Mouse (Mus musculus): ENCODE results near the gene Zfyve19. TPM values are rescaled to one million over a fixed set of nuclear protein-coding genes. Genes with fewer than 3 reads are reported as not detected.

Gene Zfyve19
- total RNA-seq (2017): 41.5 and 46.1 TPM in 2 replicates

DNA sequence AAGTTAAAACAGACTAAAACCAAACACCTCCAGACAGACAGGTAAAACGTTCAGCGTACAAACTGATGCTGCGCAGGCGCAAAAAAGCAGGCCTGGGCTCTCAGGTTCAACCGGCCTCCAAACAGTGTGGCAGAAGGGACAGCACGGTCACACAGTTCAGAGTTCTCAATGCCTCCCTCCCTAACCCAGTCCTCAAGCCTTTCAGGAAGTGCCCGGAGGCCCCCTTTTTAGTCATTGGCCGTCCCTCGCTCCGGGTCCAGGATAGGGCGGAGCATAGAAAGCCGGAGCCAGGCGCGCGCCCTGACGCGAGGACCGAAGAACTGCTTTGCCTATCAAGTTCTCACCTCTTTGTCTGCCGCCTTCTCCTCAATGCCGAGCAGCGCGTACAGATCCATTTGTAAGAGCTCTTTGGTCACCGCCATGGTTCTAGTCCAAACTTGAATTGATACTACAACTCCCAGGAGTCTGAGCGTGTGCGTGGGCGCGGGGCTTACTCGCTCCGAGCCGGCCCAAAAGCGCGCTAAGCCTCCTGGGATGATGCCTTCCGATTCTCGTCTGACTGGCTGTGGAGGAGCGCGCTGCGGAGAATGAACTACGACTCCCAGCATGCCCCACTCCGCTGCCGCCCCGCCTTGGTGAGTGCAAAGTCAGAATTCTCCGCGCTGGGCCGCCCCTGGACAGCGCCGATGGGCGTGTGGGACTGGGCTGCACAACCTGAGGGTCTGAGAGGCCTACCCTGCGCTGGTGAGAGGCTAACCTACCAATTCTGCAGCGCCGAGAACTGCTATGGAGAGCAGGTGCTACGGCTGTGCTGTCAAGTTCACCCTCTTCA is at the start of gene Zfyve19, which contains the start of gene Dnajc17:
TSS of gene Zfyve19 (plus strand) at position 274 of the 832 bp plus-strand sequence.
TSS of gene Dnajc17 (minus strand) at position 452 of the 832 bp plus-strand sequence.
- peak; percentile 99 for ATAC-seq (ENCODE audit: extremely low read depth, insufficient number of reproducible peaks, low FRiP score, poor library complexity, severe bottlenecking)

- no peak for ATAC-seq (ENCODE audit: extremely low read depth, insufficient number of reproducible peaks, low FRiP score, poor library complexity, severe bottlenecking)
These were observed 47.2 kb upstream of the Zfyve19 start for GRCm38 (mm10) chr2:119161247-119161646.

- no peak for ATAC-seq (ENCODE audit: extremely low read depth, insufficient number of reproducible peaks, low FRiP score, poor library complexity, severe bottlenecking)
These were observed 45.3 kb upstream of the Zfyve19 start for GRCm38 (mm10) chr2:119163135-119163534.

DNA sequence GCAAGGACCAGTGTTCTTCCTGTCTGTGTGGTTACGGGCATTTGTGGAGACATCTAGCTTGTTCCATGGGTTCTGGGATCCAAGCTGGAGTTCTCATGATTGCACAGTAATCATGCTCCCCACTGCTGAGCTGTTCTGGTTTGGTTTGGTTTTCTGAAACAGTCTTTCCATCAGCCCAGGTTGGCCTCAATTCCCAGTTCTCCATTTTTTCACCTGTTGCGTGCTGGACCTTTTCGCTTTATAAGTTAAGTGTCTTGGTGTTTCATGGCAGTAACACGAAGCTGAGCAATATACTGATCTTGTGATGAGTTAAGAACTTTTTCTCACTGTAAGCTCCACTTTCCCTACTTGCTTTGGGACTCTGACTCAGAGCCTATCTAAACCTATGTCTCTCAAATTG is 44.4 kb upstream of the Zfyve19 start:
- ATAC-seq (ENCODE audit: extremely low read depth, insufficient number of reproducible peaks, low FRiP score, poor library complexity, severe bottlenecking): no peak

DNA sequence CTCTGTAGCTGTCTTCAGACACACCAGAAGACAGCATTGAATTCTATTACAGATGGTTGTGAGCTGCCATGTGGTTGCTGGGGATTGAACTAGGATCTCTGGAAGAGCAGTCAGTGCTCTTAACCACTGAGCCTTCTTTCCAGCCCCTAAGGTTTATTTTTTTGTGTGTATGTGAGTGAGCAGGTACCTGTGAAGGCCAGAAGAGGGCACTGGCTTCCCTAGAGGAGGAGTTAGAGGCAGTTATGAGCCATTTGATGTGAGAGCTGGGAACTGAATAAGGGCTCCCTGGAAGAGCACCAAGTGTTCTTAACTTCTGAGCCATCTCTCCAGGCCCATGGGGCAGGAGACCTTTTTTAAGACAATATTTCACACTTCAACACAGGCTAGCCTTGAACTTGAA is 43.0 kb upstream of the Zfyve19 start:
- ATAC-seq (ENCODE audit: extremely low read depth, insufficient number of reproducible peaks, low FRiP score, poor library complexity, severe bottlenecking): no peak

DNA sequence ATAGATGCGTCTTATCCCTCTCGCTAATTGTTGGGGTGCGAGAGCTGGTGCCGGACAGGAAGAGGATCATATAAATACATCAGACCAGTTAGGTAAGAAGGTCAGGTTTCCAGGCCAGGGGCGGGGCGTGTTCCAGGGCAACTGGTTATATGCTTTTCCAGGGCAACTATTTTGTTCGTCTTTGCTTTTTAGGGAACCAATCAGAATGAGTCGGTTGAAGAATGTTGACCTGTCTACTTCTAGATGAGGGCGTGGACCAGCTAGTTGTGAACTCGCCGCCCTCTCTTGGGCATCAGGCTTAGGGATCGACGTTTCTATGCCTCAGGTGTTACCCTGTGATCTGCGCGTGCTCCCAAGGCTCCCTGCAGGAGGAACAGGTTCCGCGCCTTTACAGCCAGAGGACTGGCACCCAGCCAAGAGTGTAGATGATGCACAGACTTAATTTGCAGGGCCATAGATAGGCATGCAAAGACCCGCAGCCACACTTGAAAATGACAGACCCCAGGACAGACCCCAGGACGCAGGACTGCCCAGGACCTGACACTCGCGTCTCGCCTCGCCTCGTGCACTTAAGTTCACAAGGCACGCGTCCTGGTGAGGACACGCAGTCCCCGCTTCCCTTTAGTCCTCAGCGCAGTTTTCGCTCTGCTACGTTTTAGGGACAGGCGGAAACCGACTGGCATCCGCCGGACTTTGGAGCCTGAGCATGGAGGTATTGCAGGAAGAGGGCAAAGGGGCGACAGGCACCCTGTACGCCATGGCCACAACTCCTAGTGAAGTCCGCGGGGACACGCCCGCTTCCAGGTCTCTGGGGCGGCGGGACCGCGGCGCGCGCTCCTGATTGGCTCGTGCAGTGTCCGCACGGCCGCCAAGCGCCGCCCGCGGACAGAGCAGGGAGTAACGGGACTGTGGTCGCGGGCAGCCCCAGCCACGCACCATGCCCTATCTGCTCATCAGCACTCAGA is 41.2 kb upstream of the Zfyve19 start, which contains the start of gene Gchfr:
TSS of gene Gchfr (plus strand) at position 873 of the 965 bp plus-strand sequence.
- ATAC-seq (ENCODE audit: extremely low read depth, insufficient number of reproducible peaks, low FRiP score, poor library complexity, severe bottlenecking): peak; percentile 31

- no peak for ATAC-seq (ENCODE audit: extremely low read depth, insufficient number of reproducible peaks, low FRiP score, poor library complexity, severe bottlenecking)
These were observed 40.6 kb upstream of the Zfyve19 start for GRCm38 (mm10) chr2:119167866-119168256.

DNA sequence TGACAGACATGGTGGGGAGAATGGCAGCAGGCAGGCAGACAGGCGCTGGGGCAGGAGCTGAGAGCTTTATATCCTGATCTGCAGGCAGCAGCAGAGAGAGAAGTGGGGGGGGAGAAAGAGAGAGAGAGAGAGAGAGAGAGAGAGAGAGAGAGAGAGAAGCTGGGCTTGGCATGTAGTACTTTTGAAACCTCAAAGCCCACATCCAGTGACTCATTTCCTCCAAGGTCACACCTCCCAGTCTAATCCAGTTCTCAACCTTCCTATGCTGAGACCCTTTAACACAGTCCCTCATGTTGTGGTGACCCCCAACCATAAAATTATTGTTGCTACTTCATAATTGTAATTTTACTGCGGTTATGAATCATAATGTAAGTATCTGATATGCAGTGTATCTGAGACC is 38.1 kb upstream of the Zfyve19 start:
- ATAC-seq (ENCODE audit: extremely low read depth, insufficient number of reproducible peaks, low FRiP score, poor library complexity, severe bottlenecking): no peak

DNA sequence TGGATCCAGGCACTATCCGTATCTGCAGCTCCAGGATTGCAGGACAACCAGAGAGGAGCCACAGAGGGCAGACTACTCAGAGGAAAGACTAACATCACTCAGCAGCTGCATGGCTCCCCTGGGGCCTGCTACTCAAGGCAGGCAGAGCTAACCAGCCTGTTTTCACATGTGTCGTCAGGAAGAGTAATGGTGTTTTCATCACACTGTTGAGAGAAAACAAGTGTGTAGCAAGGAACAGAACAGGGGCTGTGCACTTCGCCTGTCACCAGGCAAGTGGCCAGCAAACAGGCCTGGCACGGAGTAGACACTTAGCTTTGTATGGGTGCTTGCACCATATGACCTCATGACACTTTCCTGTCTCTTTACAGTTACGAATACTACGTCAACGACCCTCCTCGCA is 36.8 kb upstream of the Zfyve19 start:
- no peak for ATAC-seq (ENCODE audit: extremely low read depth, insufficient number of reproducible peaks, low FRiP score, poor library complexity, severe bottlenecking)

GRCm38 (mm10) chr2:119172446-119172845 is 36.0 kb upstream of the Zfyve19 start:
- ATAC-seq (ENCODE audit: extremely low read depth, insufficient number of reproducible peaks, low FRiP score, poor library complexity, severe bottlenecking): no peak

GRCm38 (mm10) chr2:119172862-119173576 is 35.4 kb upstream of the Zfyve19 start:
- no peak for ATAC-seq (ENCODE audit: extremely low read depth, insufficient number of reproducible peaks, low FRiP score, poor library complexity, severe bottlenecking)

- ATAC-seq (ENCODE audit: extremely low read depth, insufficient number of reproducible peaks, low FRiP score, poor library complexity, severe bottlenecking): peak; percentile 13; the same call in 1 of the 2 replicates
These were observed 34.3 kb upstream of the Zfyve19 start, which contains the start of gene Gm14137 for GRCm38 (mm10) chr2:119173991-119174651. TSS of gene Gm14137 (plus strand) at chr2:119174509.

- no peak for ATAC-seq (ENCODE audit: extremely low read depth, insufficient number of reproducible peaks, low FRiP score, poor library complexity, severe bottlenecking)
These were observed 33.6 kb upstream of the Zfyve19 start for GRCm38 (mm10) chr2:119174866-119175265.

DNA sequence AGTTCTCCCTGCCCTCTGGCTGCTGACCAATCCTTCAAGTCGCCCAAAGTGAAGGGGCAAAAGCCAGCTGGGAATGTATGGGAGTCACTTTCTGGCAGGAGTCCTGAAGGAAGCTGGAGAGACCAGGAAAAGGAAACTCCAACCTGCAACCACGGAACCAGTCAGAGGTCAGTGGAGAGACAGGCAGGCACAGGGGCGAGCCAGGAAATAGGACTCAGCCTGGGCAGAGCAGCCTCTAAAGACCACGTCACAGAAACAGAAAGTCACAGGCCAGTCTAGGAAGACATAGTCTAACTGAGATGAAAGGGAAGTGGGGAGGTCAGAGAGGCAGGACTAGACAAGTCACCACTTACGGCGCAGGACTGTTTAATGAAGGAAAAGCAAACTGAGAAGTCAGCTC is 32.8 kb upstream of the Zfyve19 start:
- no peak for ATAC-seq (ENCODE audit: extremely low read depth, insufficient number of reproducible peaks, low FRiP score, poor library complexity, severe bottlenecking)

DNA sequence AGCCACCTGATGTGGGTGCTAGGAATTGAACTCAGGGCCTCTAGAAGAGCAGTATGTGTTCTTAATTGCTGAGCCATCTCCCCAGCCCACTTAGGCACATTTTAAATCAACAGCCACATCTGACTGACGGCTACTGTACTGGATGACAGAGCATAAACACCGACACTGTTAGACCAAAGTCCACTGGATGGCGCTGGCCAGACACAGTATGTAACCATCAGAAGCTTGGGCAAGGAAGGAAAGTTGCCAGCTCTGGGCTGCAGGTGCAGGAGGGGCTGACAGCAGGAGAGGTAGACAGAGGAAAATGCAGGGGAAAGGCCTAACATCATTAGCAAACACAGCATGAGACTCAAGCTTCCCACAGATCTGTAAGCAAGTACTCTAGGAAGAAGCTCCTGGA is 31.7 kb upstream of the Zfyve19 start:
- no peak for ATAC-seq (ENCODE audit: extremely low read depth, insufficient number of reproducible peaks, low FRiP score, poor library complexity, severe bottlenecking)

- no peak for ATAC-seq (ENCODE audit: extremely low read depth, insufficient number of reproducible peaks, low FRiP score, poor library complexity, severe bottlenecking)
These were observed 31.0 kb upstream of the Zfyve19 start for GRCm38 (mm10) chr2:119177384-119177939.

DNA sequence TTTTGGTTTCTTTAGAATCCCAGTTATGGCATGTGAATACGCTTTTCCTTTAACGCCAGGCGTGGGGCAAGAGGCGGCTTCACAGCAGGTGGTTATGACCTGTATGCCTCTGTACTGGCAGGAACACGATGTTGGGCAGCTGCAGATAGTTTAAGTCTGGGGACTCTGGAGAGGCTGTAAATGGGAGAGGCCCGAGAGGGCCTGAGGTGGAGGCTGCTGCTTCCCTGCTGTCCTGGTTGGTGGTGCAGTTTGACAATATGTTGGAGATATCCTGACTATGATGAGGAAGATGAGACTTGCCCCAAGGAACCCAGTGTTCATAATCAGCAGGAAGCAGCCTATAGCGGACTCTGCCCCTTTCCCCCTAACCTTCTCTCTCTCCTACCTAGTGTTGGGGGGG is 25.5 kb upstream of the Zfyve19 start:
- ATAC-seq (ENCODE audit: extremely low read depth, insufficient number of reproducible peaks, low FRiP score, poor library complexity, severe bottlenecking): no peak

Measured in neutrophil, adult 5-6 weeks (primary cell).